Mouse (Mus musculus) brain, embryonic 14.5 days (tissue): ENCODE measurements at regions not wholly inside any gene's neighbourhood (a gene's known extent, or its start where the extent isn't known, plus 50 kb on each side); places are given as distances from the start of the nearest gene placed in this dataset.

ENCODE experiments used
- CTCF ChIP-seq: fragments of 200-500 bp; IDR thresholded peaks from 2 replicates; pipeline ENCODE4 v1.5.1; 2012; ENCODE audit warnings: inconsistent platforms, mild to moderate bottlenecking, moderate library complexity, borderline replicate concordance; ENCODE audit not compliant: insufficient read depth, insufficient read length; ENCODE audit errors: extremely low read depth
- POLR2A ChIP-seq: fragments of 200-500 bp; IDR thresholded peaks from 2 replicates; pipeline ENCODE4 v1.6.1; 2012; ENCODE audit warnings: mild to moderate bottlenecking, inconsistent platforms, borderline replicate concordance; ENCODE audit not compliant: poor library complexity, insufficient read depth, insufficient read length, severe bottlenecking; ENCODE audit errors: extremely low read depth

DNA sequence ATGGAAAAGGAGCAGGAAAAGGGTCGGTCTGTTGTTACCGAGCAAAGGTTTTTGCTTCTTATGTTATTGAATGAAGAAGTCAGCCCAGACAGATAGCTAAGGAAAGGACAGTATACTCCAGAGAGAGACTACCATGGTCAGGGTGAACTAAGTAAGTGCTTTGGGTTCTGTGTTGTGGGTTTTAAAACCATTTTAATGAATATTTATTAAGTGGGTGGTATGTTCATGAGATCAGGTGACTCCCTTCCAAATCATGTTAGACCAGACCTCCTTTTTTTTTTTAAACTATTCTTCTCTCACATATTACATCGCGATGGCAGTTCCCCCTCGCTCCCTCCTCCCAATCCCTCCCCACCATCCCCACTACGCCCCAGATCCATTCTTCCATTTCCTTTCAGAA, 67.3 kb upstream of the Bach2 start:
- TF ChIP-seq POLR2A = no peak
- TF ChIP-seq CTCF = no peak
